In genomic region chr7:19715239-19716054, GRCm38 (mm10) we compare ENCODE assay signal across 8 mouse cellular contexts. TPM values are rescaled to one million over a fixed set of nuclear protein-coding genes. Genes with fewer than 3 reads are reported as not detected.
DNase-seq lines count a peak whose midpoint lies in the region; ATAC-seq and TF ChIP-seq lines count a peak whose summit lies in the region.

Gene Tomm40 (minus strand): TSS chr7:19715438.

- TF ChIP-seq EP300 in heart, postnatal 0 days (IDR thresholded peaks at IDR 0.05; ENCODE audit: low read depth), result no peak

- peak; percentile 77 for TF ChIP-seq POLR2A in testis, adult 2 months (IDR thresholded peaks at IDR 0.05; ENCODE audit: control insufficient read depth, low read depth, low read length)

- no peaks in the 10 kb centered on the region for H3K9me3 ChIP-seq in E14TG2a.4 (ENCODE audit: low read length)
- peaks cover 2% of the 10 kb centered on the region for H3K9me3 ChIP-seq in forebrain, embryonic 12.5 days
- 0 out of 2 replicates have a peak, but pooled peaks cover under 1% of the 10 kb centered on the region for H3K9me3 ChIP-seq in heart, postnatal 0 days (replicated peaks; ENCODE audit: control insufficient read depth, low read length)
- H3K9me3 ChIP-seq in liver, embryonic 16.5 days (replicated peaks; ENCODE audit: control insufficient read depth, low read length), result no peaks in the 10 kb centered on the region
- H3K9me3 ChIP-seq in neural tube, embryonic 13.5 days, result 0 out of 2 replicates have a peak, but pooled peaks cover 1% of the 10 kb centered on the region

- no peaks in the 10 kb centered on the region for H3K27me3 ChIP-seq in E14TG2a.4 (ENCODE audit: insufficient read depth, low read length)
- no peaks in the 10 kb centered on the region for H3K27me3 ChIP-seq in forebrain, embryonic 12.5 days
- H3K27me3 ChIP-seq in heart, postnatal 0 days (ENCODE audit: control insufficient read depth, insufficient read depth, low read length), result no peaks in the 10 kb centered on the region
- H3K27me3 ChIP-seq in liver, embryonic 16.5 days (ENCODE audit: control insufficient read depth, insufficient read depth, low read depth, low read length), result no peaks in the 10 kb centered on the region
- no peaks in the 10 kb centered on the region for H3K27me3 ChIP-seq in neural tube, embryonic 13.5 days
- H3K27me3 ChIP-seq in testis, adult 2 months (ENCODE audit: control insufficient read depth, insufficient read depth, low read length), result no peaks in the 10 kb centered on the region

- peak within 1 kb of the TSS; percentile 97 for H3K4me2 ChIP-seq in forebrain, embryonic 12.5 days
- peak within 1 kb of the TSS; percentile 88 for H3K4me2 ChIP-seq in heart, postnatal 0 days (ENCODE audit: low read depth, low read length)
- H3K4me2 ChIP-seq in liver, embryonic 16.5 days (ENCODE audit: low read depth, low read length), result peak within 1 kb of the TSS; percentile 98
- H3K4me2 ChIP-seq in neural tube, embryonic 13.5 days, result peak within 1 kb of the TSS; percentile 98

- under 1% methylated on average over 58 of the region's 59 CpGs for WGBS in forebrain, embryonic 12.5 days
- under 1% methylated on average over 59 of the region's 59 CpGs for WGBS in heart, postnatal 0 days
- WGBS in liver, embryonic 16.5 days (ENCODE audit: insufficient replicate concordance), result under 1% methylated on average over 59 of the region's 59 CpGs
- WGBS in neural tube, embryonic 13.5 days, result under 1% methylated on average over 59 of the region's 59 CpGs

- ATAC-seq in forebrain, embryonic 12.5 days (ENCODE audit: low FRiP score), result peak; percentile 99
- peak; percentile 96 for ATAC-seq in heart, postnatal 0 days (ENCODE audit: insufficient read depth, low read depth)
- ATAC-seq in liver, embryonic 16.5 days (ENCODE audit: low read depth), result peak; percentile 96
- peak; percentile 99 for ATAC-seq in neural tube, embryonic 13.5 days (ENCODE audit: low read depth)

- no peak for TF ChIP-seq CTCF in E14TG2a.4 (conservative IDR thresholded peaks at IDR 0.05; ENCODE audit: low read length)
- no peak for TF ChIP-seq CTCF in heart, postnatal 0 days (IDR thresholded peaks at IDR 0.05; ENCODE audit: low read depth)
- TF ChIP-seq CTCF in testis, adult 2 months (IDR thresholded peaks at IDR 0.05; ENCODE audit: control insufficient read depth, insufficient read depth, insufficient replicate concordance, low read depth, low read length), result no peak

- DNase-seq in c-Kit-positive CD71-positive TER-119-positive erythroid progenitor cells, embryonic 14.5 days (ENCODE audit: low spot score), result peak; percentile 100
- DNase-seq in heart, postnatal 0 days (ENCODE audit: low spot score), result peak; percentile 100
- DNase-seq in kidney, postnatal 4 days, result peak; percentile 99

- H3K4me3 ChIP-seq in E14TG2a.4 (replicated peaks; ENCODE audit: low read length), result peak within 1 kb of the TSS; percentile 100
- peak within 1 kb of the TSS; percentile 99 for H3K4me3 ChIP-seq in forebrain, embryonic 12.5 days (replicated peaks)
- H3K4me3 ChIP-seq in heart, postnatal 0 days (ENCODE audit: low read depth, low read length), result peak within 1 kb of the TSS; percentile 74
- peak within 1 kb of the TSS; percentile 98 for H3K4me3 ChIP-seq in liver, embryonic 16.5 days (ENCODE audit: low read depth, low read length)
- H3K4me3 ChIP-seq in neural tube, embryonic 13.5 days, result peak within 1 kb of the TSS; percentile 98
- H3K4me3 ChIP-seq in testis, adult 2 months (ENCODE audit: control insufficient read depth, low read depth, low read length), result peak within 1 kb of the TSS; percentile 91

- H3K4me1 ChIP-seq in E14TG2a.4 (replicated peaks; ENCODE audit: low read depth, low read length), result peaks cover 71% of the 10 kb centered on the region
- H3K4me1 ChIP-seq in forebrain, embryonic 12.5 days, result peaks cover 19% of the 10 kb centered on the region
- H3K4me1 ChIP-seq in heart, postnatal 0 days (ENCODE audit: control insufficient read depth, insufficient read depth), result peaks cover 8% of the 10 kb centered on the region; the same call in 1 of the 2 replicates
- peaks cover 24% of the 10 kb centered on the region for H3K4me1 ChIP-seq in liver, embryonic 16.5 days (ENCODE audit: control insufficient read depth, low read depth, low read length)
- peaks cover 24% of the 10 kb centered on the region for H3K4me1 ChIP-seq in neural tube, embryonic 13.5 days (replicated peaks)
- no peaks in the 10 kb centered on the region; the same call in none of the 2 replicates for H3K4me1 ChIP-seq in testis, adult 2 months (ENCODE audit: control insufficient read depth, insufficient read depth, low read length)

- peaks cover 74% of the 10 kb centered on the region for H3K36me3 ChIP-seq in E14TG2a.4 (ENCODE audit: insufficient read depth, low read length)
- peaks cover 38% of the 10 kb centered on the region for H3K36me3 ChIP-seq in forebrain, embryonic 12.5 days (replicated peaks)
- peaks cover 40% of the 10 kb centered on the region for H3K36me3 ChIP-seq in heart, postnatal 0 days (replicated peaks; ENCODE audit: control insufficient read depth, insufficient read depth, low read length)
- H3K36me3 ChIP-seq in liver, embryonic 16.5 days (ENCODE audit: control insufficient read depth, insufficient read depth), result peaks cover 23% of the 10 kb centered on the region
- peaks cover 34% of the 10 kb centered on the region for H3K36me3 ChIP-seq in neural tube, embryonic 13.5 days
- peaks cover 1% of the 10 kb centered on the region for H3K36me3 ChIP-seq in testis, adult 2 months (ENCODE audit: control insufficient read depth, insufficient read depth, low read length)

- H3K27ac ChIP-seq in forebrain, embryonic 12.5 days, result peak within 1 kb of the TSS; percentile 91
- peak within 1 kb of the TSS; percentile 86 for H3K27ac ChIP-seq in heart, postnatal 0 days (ENCODE audit: low read depth)
- peak within 1 kb of the TSS; percentile 73 for H3K27ac ChIP-seq in liver, embryonic 16.5 days (ENCODE audit: low read length)
- peak within 1 kb of the TSS; percentile 84 for H3K27ac ChIP-seq in neural tube, embryonic 13.5 days (replicated peaks)
- H3K27ac ChIP-seq in testis, adult 2 months (ENCODE audit: control insufficient read depth, insufficient read depth, low read depth, low read length), result peak within 1 kb of the TSS; percentile 91

- H3K9ac ChIP-seq in forebrain, embryonic 12.5 days, result peak within 1 kb of the TSS; percentile 94
- peak within 1 kb of the TSS; percentile 87 for H3K9ac ChIP-seq in heart, postnatal 0 days (replicated peaks; ENCODE audit: low read depth, low read length)
- H3K9ac ChIP-seq in liver, embryonic 16.5 days (ENCODE audit: low read depth, low read length), result peak within 1 kb of the TSS; percentile 87
- H3K9ac ChIP-seq in neural tube, embryonic 13.5 days, result peak within 1 kb of the TSS; percentile 97

RNA-seq across cellular contexts. Expression of gene Tomm40, which starts in this region (rescaled TPM):
- polyA plus RNA-seq in forebrain, embryonic 12.5 days (2016; fragmentation: Nextera tagmentation; extraction: Ambion mirVana), result 136 and 149 TPM in 2 replicates
- 170 and 172 TPM in 2 replicates for total RNA-seq in heart, postnatal 0 days (2014; rRNA removed; ENCODE audit: low replicate concordance)
- 164 and 166 TPM in 2 replicates for polyA plus RNA-seq in heart, postnatal 0 days (2015; fragmentation: Nextera tagmentation; extraction: Ambion mirVana)
- 47.3 and 51.8 TPM in 2 replicates for polyA plus RNA-seq in liver, embryonic 16.5 days (2015; fragmentation: Nextera tagmentation; extraction: Ambion mirVana)
- 117 and 134 TPM in 2 replicates for polyA plus RNA-seq in neural tube, embryonic 13.5 days (2015; fragmentation: Nextera tagmentation; extraction: Ambion mirVana)
- 36.8 and 38.3 TPM in 2 replicates for polyA plus RNA-seq in testis, adult 2 months (2012; rRNA removed)

Comparison
In these comparisons a context has a peak if more than half of its experiments do, and no peak if none do; other contexts are left out.
1. Peak in every context shown above with its lines: DNase-seq, ATAC-seq, H3K4me3 ChIP-seq and H3K27ac ChIP-seq.